29 mouse cellular contexts compared by ENCODE assay signal in the genomic region with DNA sequence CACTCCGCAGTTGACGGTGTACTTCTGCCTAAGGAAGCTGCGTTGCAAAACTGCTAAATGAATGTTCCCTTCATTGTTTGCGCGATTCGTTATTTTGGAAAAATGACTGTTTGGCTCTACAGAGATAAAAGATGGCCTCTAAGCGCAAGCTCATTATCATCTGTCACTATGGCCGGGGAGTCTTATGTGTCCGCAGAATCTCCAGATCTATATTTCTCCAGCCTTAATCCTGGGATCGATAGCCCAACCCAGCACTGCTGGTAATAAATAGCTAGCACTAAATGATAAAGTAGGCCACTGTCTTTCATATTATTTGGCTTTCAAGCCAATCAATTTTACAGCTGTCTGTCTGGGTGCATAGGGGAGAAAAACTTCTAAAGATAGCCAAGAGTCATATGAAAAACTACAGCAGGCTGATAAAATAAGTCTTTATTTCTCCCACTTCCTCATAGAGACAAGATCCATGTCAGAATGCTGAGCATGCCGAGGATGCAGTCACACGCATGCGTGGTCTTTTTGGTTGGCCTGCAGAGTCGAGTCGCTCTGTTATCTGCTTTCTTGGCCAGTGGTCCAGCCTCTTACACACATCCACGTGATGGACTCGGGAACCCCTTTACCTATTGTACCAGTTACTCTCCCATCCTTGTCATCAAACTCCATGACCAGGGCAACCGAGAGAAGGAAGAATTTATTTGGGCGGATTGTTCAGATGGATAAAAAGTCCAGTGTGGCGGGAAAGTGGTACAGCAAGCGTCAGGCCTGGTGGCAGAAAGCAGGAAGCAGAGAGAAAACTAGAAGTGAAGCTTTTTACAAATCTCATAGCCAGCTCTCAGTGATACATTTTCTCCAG.
DNase-seq lines count a peak whose midpoint lies in the region; ATAC-seq lines count a peak whose summit lies in the region.
"Had no signal": no experiment of that assay in that cellular context is flagged by ENCODE, and none has a peak within 500 bp of the region (broad histone marks: within the 10 kb centered on the region; RNA-seq: fewer than 3 reads in every experiment).

No protein-coding gene starts in this region.

- 81% methylated on average over 21 of the region's 21 CpGs for WGBS in heart, embryonic 10.5 days
- WGBS in heart, embryonic 11.5 days (ENCODE audit: insufficient replicate concordance) = 76% methylated on average over 21 of the region's 21 CpGs
- 91% methylated on average over 21 of the region's 21 CpGs for WGBS in midbrain, embryonic 10.5 days
- 84% methylated on average over 21 of the region's 21 CpGs for WGBS in midbrain, embryonic 13.5 days
- 81% methylated on average over 21 of the region's 21 CpGs for WGBS in hindbrain, embryonic 13.5 days
- 59% methylated on average over 21 of the region's 21 CpGs for WGBS in intestine, embryonic 16.5 days

- no peaks in the 10 kb centered on the region for H3K27me3 ChIP-seq in heart, embryonic 10.5 days (ENCODE audit: insufficient read depth, poor library complexity, severe bottlenecking)
- no peaks in the 10 kb centered on the region for H3K27me3 ChIP-seq in heart, embryonic 11.5 days (ENCODE audit: control insufficient read depth, insufficient read depth, low read length)
- no peaks in the 10 kb centered on the region for H3K27me3 ChIP-seq in midbrain, embryonic 10.5 days (ENCODE audit: low read depth, poor library complexity, severe bottlenecking)
- H3K27me3 ChIP-seq in midbrain, embryonic 13.5 days = no peaks in the 10 kb centered on the region
- no peaks in the 10 kb centered on the region for H3K27me3 ChIP-seq in hindbrain, embryonic 13.5 days
- H3K27me3 ChIP-seq in intestine, embryonic 16.5 days (replicated peaks; ENCODE audit: control insufficient read depth, insufficient read depth, low read length) = no peaks in the 10 kb centered on the region
- H3K27me3 ChIP-seq: embryonic facial prominence, embryonic 13.5 days; heart, embryonic 13.5 days; hindbrain, embryonic 15.5 days; limb, embryonic 15.5 days; liver, embryonic 13.5 days had no signal

- peak; percentile 66 for DNase-seq in heart, embryonic 10.5 days (ENCODE audit: low spot score)
- DNase-seq in midbrain, embryonic 10.5 days (ENCODE audit: low spot score) = no peak
- no peak for DNase-seq in left cerebral cortex, postnatal 14 days (ENCODE audit: low spot score in 2 of 2)
- DNase-seq: adrenal gland, postnatal 25 days; cerebellum, adult 18-20 months; cerebellum, postnatal 10 days; forebrain, postnatal 0 days; gastrocnemius, postnatal 10 days; heart, postnatal 14 days; kidney, adult 2 months; kidney, postnatal 36 days; liver, embryonic 13.5 days; lung, adult 2 months; lung, postnatal 10 days; right cerebral cortex, adult 18-20 months; spleen, adult 18-20 months; thymus, postnatal 25 days had no signal

- H3K4me3 ChIP-seq in heart, embryonic 10.5 days = no peak overlapping the region
- no peak overlapping the region for H3K4me3 ChIP-seq in heart, embryonic 11.5 days (ENCODE audit: low read depth, low read length)
- no peak overlapping the region for H3K4me3 ChIP-seq in midbrain, embryonic 10.5 days
- no peak overlapping the region for H3K4me3 ChIP-seq in midbrain, embryonic 13.5 days (replicated peaks)
- H3K4me3 ChIP-seq in hindbrain, embryonic 13.5 days = no peak overlapping the region
- no peak overlapping the region for H3K4me3 ChIP-seq in intestine, embryonic 16.5 days (ENCODE audit: low read length)
- H3K4me3 ChIP-seq: embryonic facial prominence, embryonic 13.5 days; forebrain, embryonic 10.5 days; heart, embryonic 13.5 days; hindbrain, embryonic 15.5 days; layer of hippocampus, adult 2 months; limb, embryonic 10.5 days; limb, embryonic 15.5 days; liver, embryonic 13.5 days had no signal

- no peak overlapping the region for H3K9ac ChIP-seq in heart, embryonic 11.5 days (ENCODE audit: low read depth, low read length)
- H3K9ac ChIP-seq in midbrain, embryonic 13.5 days (replicated peaks) = no peak overlapping the region
- no peak overlapping the region for H3K9ac ChIP-seq in hindbrain, embryonic 13.5 days
- no peak overlapping the region for H3K9ac ChIP-seq in intestine, embryonic 16.5 days (ENCODE audit: low read depth, low read length)
- H3K9ac ChIP-seq: embryonic facial prominence, embryonic 13.5 days; forebrain, postnatal 0 days; heart, embryonic 13.5 days; hindbrain, embryonic 15.5 days; limb, embryonic 15.5 days; liver, embryonic 13.5 days had no signal

- H3K36me3 ChIP-seq in heart, embryonic 10.5 days = no peaks in the 10 kb centered on the region
- H3K36me3 ChIP-seq in heart, embryonic 11.5 days (ENCODE audit: control insufficient read depth, insufficient read depth, low read length) = no peaks in the 10 kb centered on the region
- H3K36me3 ChIP-seq in midbrain, embryonic 10.5 days = no peaks in the 10 kb centered on the region
- H3K36me3 ChIP-seq in midbrain, embryonic 13.5 days = no peaks in the 10 kb centered on the region
- no peaks in the 10 kb centered on the region for H3K36me3 ChIP-seq in hindbrain, embryonic 13.5 days
- H3K36me3 ChIP-seq in intestine, embryonic 16.5 days (ENCODE audit: control insufficient read depth, insufficient read depth, low read length) = no peaks in the 10 kb centered on the region
- H3K36me3 ChIP-seq: embryonic facial prominence, embryonic 13.5 days; forebrain, embryonic 10.5 days; heart, embryonic 13.5 days; hindbrain, embryonic 15.5 days; limb, embryonic 10.5 days; limb, embryonic 15.5 days; liver, embryonic 13.5 days had no signal

- no peak overlapping the region for H3K27ac ChIP-seq in heart, embryonic 10.5 days
- no peak overlapping the region for H3K27ac ChIP-seq in heart, embryonic 11.5 days (ENCODE audit: low read depth, low read length)
- peak overlapping the region; percentile 28; the same call in 1 of the 2 replicates for H3K27ac ChIP-seq in midbrain, embryonic 10.5 days (replicated peaks)
- no peak overlapping the region for H3K27ac ChIP-seq in midbrain, embryonic 13.5 days
- peak overlapping the region; percentile 18; the same call in 1 of the 2 replicates for H3K27ac ChIP-seq in hindbrain, embryonic 13.5 days
- peak overlapping the region; percentile 37; the same call in 1 of the 2 replicates for H3K27ac ChIP-seq in intestine, embryonic 16.5 days (ENCODE audit: low read length)
- H3K27ac ChIP-seq: embryonic facial prominence, embryonic 13.5 days; forebrain, embryonic 10.5 days; heart, embryonic 13.5 days; hindbrain, embryonic 15.5 days; layer of hippocampus, adult 2 months; limb, embryonic 10.5 days; limb, embryonic 15.5 days; liver, embryonic 13.5 days had no signal

- no peak for ATAC-seq in heart, embryonic 11.5 days (replicated peaks; ENCODE audit: insufficient number of reproducible peaks, low FRiP score, low TSS enrichment)
- no peak; the same call in 1 of the 2 replicates for ATAC-seq in midbrain, embryonic 13.5 days
- ATAC-seq in hindbrain, embryonic 13.5 days (ENCODE audit: low FRiP score) = no peak
- ATAC-seq in intestine, embryonic 16.5 days = peak; percentile 83
- ATAC-seq in cerebellum, adult (ENCODE audit: insufficient number of reproducible peaks, low FRiP score, low TSS enrichment) = no peak
- ATAC-seq: forebrain, postnatal 0 days had no signal

- H3K9me3 ChIP-seq in heart, embryonic 10.5 days = no peaks in the 10 kb centered on the region
- no peaks in the 10 kb centered on the region for H3K9me3 ChIP-seq in heart, embryonic 11.5 days (replicated peaks; ENCODE audit: control insufficient read depth, low read length)
- H3K9me3 ChIP-seq in midbrain, embryonic 10.5 days (replicated peaks) = no peaks in the 10 kb centered on the region
- H3K9me3 ChIP-seq in midbrain, embryonic 13.5 days = no peaks in the 10 kb centered on the region
- no peaks in the 10 kb centered on the region for H3K9me3 ChIP-seq in hindbrain, embryonic 13.5 days
- H3K9me3 ChIP-seq in intestine, embryonic 16.5 days (ENCODE audit: control insufficient read depth, low read length) = no peaks in the 10 kb centered on the region
- H3K9me3 ChIP-seq: embryonic facial prominence, embryonic 13.5 days; forebrain, embryonic 10.5 days; heart, embryonic 13.5 days; hindbrain, embryonic 15.5 days; limb, embryonic 10.5 days; limb, embryonic 15.5 days; liver, embryonic 13.5 days had no signal

- H3K4me2 ChIP-seq in heart, embryonic 11.5 days = no peak overlapping the region
- no peak overlapping the region for H3K4me2 ChIP-seq in midbrain, embryonic 13.5 days (replicated peaks)
- H3K4me2 ChIP-seq in hindbrain, embryonic 13.5 days = no peak overlapping the region
- H3K4me2 ChIP-seq in intestine, embryonic 16.5 days (ENCODE audit: low read depth, low read length) = no peak overlapping the region
- H3K4me2 ChIP-seq: embryonic facial prominence, embryonic 13.5 days; heart, embryonic 13.5 days; hindbrain, embryonic 15.5 days; limb, embryonic 15.5 days; liver, embryonic 13.5 days had no signal

- H3K4me1 ChIP-seq in heart, embryonic 10.5 days = peaks cover 20% of the 10 kb centered on the region
- H3K4me1 ChIP-seq in heart, embryonic 11.5 days (ENCODE audit: control insufficient read depth, insufficient read depth, low read length) = no peaks in the 10 kb centered on the region
- H3K4me1 ChIP-seq in midbrain, embryonic 10.5 days = peaks cover 14% of the 10 kb centered on the region
- no peaks in the 10 kb centered on the region for H3K4me1 ChIP-seq in midbrain, embryonic 13.5 days (replicated peaks)
- 0 out of 2 replicates have a peak, but pooled peaks cover 3% of the 10 kb centered on the region for H3K4me1 ChIP-seq in hindbrain, embryonic 13.5 days (replicated peaks)
- no peaks in the 10 kb centered on the region; the same call in 1 of the 2 replicates for H3K4me1 ChIP-seq in intestine, embryonic 16.5 days (ENCODE audit: control insufficient read depth, insufficient read depth, low read length)
- H3K4me1 ChIP-seq: embryonic facial prominence, embryonic 13.5 days; hindbrain, embryonic 15.5 days; limb, embryonic 15.5 days; liver, embryonic 13.5 days had no signal

- intact Hi-C loops in left cerebral cortex, postnatal 14 days (cut with DNase I) = no loop called here

Comparison
In these comparisons a context has a peak if more than half of its experiments do, and no peak if none do; other contexts are left out.
1. H3K27ac ChIP-seq: peak in midbrain, embryonic 10.5 days (single experiment), hindbrain, embryonic 13.5 days (single experiment) and intestine, embryonic 16.5 days (single experiment); none in heart, embryonic 10.5 days (single experiment), heart, embryonic 11.5 days (single experiment) and midbrain, embryonic 13.5 days (single experiment).